Mouse (Mus musculus): ENCODE measurements around the gene Col6a3.
A peak's percentile ranks its signal among the peaks of the same experiment; 100 is the strongest.

Col6a3 gene

DNA sequence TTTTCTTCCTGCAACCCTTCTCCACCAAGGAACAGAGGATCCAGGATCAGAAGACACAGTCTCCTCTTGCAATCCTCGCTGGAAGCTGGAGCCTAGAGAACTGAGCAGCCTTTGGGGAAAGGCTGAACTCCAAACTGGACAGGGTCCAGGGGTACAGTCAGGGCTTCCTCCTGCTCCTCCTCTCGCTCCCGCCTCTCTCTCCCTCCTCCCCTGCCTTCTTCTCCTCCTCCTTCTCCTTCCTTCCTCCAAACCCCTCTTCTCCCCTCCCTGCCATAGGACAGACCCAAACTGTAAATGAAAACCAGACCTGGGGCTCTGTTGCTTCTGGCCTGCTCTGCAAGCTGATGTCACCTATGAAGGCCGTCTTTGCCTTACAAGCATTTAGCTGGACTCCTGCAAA lies at the start of gene Col6a3:
TSS of gene Col6a3 (minus strand) at position 136 of the 400 bp plus-strand sequence.
- peak; percentile 68 to 69 for DNase-seq (ENCODE audit: low spot score in 2 of 2)

DNA sequence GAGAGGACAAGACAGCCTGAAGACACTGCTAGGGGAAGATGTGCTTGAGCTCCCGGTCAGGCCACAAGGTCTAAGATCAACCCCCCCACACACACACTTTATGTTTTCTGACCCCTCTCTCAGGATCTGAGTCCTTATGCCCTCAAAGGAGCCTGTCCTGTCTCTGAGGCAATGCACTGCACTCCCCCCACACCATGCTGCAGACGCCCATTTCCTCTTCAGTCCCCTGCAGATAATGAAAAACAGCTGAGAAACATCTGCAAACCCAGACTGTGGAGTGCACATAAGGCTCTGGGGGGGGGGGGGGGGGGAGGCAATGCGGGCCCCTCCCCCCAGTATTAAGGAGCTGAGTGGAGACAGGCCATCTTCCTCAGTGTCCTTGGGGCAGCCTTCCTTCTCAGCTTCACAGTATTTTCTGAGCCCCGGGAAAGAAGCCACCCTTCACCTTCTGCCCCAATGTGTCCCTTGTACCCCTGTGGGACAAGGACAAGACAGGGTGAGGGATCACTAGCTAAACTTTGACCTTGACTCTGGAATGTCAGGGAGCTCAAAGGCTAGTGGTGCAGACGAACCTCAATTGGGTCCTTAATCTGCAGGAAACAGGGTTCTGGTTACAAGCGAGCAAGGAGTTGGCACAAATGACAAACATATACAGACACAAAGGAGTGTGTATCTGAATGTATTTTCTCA lies 42.1 kb upstream of the Col6a3 start:
- DNase-seq (ENCODE audit: low spot score in 2 of 2) = no peak

GRCm38 (mm10) chr1:90876486-90877270 lies 32.9 kb upstream of the Col6a3 start:
- DNase-seq (ENCODE audit: low spot score in 2 of 2) = no peak

GRCm38 (mm10) chr1:90875961-90876360 lies 32.2 kb upstream of the Col6a3 start:
- no peak for DNase-seq (ENCODE audit: low spot score in 2 of 2)

GRCm38 (mm10) chr1:90875371-90875770 lies 31.6 kb upstream of the Col6a3 start:
- no peak for DNase-seq (ENCODE audit: low spot score in 2 of 2)

DNA sequence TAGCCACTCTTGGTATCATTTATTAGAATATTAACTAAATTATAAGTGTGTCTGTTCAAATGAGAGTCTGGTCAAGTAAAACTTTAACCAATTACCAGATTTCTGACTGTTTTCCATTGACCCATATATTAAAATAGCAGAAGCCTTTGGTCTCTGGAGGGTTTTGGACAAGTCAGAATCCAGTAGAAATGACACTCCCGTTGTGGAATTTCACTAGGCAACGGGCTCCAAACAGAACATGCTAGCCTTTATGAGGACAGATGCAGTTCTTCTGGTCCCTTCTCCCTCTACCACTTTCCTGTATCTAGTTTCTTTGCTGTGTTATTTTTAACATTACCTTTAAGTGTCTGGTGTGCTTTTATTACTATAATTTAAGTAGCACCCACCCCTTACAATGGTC lies 26.8 kb upstream of the Col6a3 start:
- DNase-seq (ENCODE audit: low spot score in 2 of 2) = no peak

DNA sequence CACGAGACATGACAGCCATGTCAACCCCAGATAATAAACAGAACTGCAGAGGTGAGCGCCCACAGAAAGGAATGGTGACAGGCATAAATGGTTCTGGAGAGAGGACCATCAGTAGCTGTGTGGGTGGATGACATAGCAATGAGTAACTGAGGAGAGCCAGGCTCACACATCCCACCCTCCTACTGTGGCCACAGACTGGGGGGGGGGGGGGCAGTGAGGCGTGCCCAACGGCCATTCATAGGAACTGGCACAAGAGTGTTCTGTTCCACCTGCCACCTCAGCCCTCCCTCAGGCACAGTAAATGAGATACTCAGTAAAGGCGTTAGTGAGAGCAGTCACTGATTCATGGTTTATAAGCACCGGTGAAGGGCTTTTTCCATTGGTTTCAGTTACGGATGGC lies 23.0 kb upstream of the Col6a3 start:
- DNase-seq (ENCODE audit: low spot score in 2 of 2) = no peak

GRCm38 (mm10) chr1:90855880-90856279 lies 12.1 kb upstream of the Col6a3 start:
- DNase-seq (ENCODE audit: low spot score in 2 of 2) = no peak

DNA sequence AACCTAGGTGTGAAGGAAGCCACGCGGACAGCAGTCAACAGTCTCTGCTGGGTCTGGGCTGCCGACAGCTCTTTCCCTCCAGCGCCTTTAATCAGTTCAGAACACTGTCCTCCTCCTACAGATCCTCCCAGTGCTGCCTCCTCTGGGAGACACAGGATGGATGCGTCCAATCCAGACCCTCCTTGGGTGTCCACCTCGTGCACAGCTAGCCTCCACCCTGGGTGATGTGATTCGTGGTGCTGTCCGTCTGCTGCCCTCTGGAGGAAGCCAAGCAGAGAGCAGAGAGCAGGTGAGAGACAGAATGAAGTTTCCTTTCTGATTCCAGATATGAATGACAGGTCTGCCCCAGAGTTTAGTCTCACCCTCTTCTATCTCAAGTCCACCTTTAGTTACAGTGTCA lies 6.1 kb upstream of the Col6a3 start:
- peak in 1 of 2 experiments; percentile 24 for DNase-seq (ENCODE audit: low spot score in 2 of 2)

GRCm38 (mm10) chr1:90845206-90845605 lies 1.4 kb upstream of the Col6a3 start:
- no peak for DNase-seq (ENCODE audit: low spot score in 2 of 2)

DNA sequence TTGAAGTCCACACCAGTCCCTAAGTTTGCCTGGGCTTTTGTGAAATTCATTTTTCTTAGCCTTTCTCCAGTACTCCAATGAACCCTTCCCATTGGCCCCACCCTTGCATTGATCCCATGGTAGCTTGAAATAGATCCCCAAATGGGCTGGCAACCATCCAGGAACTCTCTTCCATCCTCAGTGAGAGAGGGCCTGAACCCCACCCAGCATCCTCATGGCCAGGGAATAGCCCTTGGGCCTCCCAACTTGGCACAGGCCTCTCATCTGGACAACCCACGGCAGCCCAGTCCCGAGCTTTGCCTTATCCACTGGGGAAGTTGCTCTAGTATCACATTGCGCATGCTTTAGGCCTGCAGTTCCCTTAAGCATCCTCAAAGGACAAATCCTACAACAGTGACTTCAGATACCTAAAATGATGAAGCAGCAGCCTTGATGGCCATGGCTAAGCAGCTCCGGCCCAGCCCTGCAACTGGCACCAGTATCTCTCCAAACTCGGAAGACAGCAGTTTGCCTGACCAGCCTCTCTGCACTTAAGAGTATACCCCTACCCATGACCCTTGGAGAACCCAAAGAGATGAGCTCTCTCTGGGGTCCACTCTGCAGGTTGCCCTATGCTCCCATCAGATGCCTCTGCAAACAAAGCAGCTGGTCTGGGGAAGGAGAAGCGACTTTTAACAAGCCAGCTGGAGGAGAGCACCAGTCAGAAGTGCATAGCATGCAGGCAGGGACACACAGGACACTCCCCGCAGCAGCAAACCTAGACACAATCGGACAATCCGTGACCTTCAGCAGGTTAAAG lies 783 bp downstream of the Col6a3 start:
- peak; percentile 30 to 53 for DNase-seq (ENCODE audit: low spot score in 2 of 2)

DNA sequence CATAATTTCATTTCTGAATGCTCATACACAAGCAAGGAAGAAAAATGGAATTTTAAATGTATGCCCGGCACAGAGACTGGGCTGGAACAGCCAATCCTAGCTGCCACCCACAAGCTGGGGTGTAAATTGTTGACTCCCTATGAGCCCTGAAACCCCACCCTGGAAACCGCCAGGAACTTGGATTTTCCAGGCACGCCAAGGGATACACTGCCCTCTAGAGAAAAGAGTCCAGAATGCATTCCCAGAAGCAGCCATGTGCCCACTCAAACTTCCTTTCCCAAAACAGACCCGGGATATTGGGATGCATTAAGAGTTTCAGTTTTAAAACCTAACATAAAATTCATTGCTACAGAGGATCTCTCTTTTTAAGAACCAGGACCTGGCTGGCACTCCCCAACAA lies 3.5 kb downstream of the Col6a3 start:
- DNase-seq (ENCODE audit: low spot score in 2 of 2) = peak; percentile 37 to 61

- DNase-seq (ENCODE audit: low spot score in 2 of 2) = peak; percentile 72 to 86
Measured at GRCm38 (mm10) chr1:90838657-90839056, 5.1 kb downstream of the Col6a3 start.

- DNase-seq (ENCODE audit: low spot score in 2 of 2) = peak; percentile 52 to 64
Measured at GRCm38 (mm10) chr1:90838221-90838620, 5.5 kb downstream of the Col6a3 start.

GRCm38 (mm10) chr1:90836178-90836740 lies 7.5 kb downstream of the Col6a3 start:
- no peak for DNase-seq (ENCODE audit: low spot score in 2 of 2)

DNA sequence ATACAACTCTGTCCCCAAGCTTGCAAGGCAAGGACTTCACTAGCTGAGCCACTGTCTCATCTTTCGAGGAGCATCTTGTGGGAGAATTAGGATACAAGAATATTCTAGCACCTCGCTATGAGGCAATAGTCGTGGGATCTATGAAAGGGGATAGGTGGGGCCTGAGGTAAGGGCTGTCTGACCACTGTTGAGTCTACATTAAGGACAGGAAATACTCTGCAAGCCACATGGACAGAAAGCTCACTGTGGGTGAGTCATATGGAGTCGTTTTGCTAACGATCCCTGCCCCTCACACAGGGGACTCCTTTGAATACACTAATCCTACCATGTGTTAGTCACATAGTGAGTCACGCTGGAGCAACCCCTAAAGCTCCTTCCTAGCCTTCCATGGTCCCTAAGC lies 9.1 kb downstream of the Col6a3 start:
- DNase-seq (ENCODE audit: low spot score in 2 of 2) = no peak

GRCm38 (mm10) chr1:90830006-90830405 lies 13.8 kb downstream of the Col6a3 start:
- no peak for DNase-seq (ENCODE audit: low spot score in 2 of 2)

DNA sequence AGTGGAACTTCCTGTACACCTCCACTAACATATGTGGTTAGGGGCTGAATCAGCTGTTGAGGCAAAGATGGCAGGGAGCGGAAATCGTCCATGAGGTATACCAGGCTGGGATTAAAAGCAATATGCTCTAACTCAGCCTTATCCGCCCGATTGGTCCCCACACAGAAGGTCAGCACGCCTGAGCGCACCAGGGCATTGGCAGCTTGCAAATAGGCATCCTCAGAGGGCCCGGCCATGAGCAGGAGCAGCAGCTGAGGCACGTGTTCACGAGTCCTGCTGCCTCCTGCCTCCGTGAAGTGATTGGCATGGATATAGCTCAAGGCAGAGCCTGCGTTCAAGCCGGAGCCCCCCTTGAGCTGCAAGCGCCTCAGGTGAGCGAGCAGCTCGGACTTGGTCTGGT lies 30.5 kb downstream of the Col6a3 start:
- DNase-seq (ENCODE audit: low spot score in 2 of 2) = no peak

GRCm38 (mm10) chr1:90808930-90809329 lies 34.8 kb downstream of the Col6a3 start:
- no peak for DNase-seq (ENCODE audit: low spot score in 2 of 2)

DNA sequence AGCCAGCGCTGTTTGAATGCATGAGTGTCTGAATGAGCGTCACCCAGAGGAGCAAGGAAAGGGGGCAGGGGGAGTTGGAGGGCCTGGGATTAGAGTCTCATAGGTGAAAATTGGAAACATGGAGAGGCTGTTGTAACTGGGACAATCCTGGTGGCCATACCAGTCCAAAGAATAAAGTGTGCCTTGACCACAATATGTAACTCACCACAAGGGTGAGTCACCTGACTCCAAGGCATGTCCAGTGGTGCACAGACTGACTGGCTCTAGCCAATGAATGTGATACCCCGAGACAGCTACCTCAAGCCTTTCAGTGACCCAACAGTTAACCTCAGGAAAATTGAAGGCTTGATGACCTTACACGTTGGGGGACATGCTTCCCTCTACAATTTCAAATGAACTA lies 40.7 kb downstream of the Col6a3 start:
- no peak for DNase-seq (ENCODE audit: low spot score in 2 of 2)

DNA sequence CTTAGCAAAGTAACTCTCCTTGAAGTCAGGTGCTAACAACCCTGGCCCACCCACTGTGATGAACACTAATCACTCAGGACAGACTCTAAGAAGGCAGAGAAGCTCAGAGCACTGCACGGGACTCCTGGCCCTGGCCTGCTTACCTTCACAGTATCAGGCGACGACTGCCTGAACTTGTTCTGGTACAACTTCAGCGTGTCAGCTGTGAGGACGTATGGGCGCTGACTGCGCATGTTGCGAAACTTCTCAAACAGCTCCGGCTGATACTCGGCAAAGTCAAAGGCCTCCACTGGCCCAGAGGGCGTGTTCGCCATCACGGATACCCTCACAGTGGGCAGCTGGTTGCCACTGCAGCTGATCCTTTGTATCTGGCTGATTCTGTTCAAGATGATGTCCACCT lies 42.7 kb downstream of the Col6a3 start:
- DNase-seq (ENCODE audit: low spot score in 2 of 2) = no peak

DNA sequence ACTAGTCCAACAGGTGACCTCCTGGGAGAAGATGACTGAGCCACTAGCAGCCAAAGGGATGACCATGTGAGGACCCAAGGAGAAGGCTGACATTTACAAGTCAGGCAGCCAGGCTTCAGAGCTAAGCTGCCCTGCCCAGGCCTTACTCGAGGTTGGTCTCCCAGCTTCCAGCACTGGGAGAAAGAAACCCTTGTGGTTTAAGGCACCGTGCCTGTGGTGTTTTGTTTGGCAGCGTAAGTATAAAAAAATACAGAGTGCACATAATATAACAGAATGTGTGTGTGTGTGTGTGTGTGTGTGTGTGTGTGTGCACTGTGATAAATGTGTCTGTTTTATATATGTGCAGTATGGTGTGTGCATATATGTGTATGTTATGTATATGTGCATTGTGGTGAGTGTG lies 43.3 kb downstream of the Col6a3 start:
- no peak for DNase-seq (ENCODE audit: low spot score in 2 of 2)
